In the genomic region with DNA sequence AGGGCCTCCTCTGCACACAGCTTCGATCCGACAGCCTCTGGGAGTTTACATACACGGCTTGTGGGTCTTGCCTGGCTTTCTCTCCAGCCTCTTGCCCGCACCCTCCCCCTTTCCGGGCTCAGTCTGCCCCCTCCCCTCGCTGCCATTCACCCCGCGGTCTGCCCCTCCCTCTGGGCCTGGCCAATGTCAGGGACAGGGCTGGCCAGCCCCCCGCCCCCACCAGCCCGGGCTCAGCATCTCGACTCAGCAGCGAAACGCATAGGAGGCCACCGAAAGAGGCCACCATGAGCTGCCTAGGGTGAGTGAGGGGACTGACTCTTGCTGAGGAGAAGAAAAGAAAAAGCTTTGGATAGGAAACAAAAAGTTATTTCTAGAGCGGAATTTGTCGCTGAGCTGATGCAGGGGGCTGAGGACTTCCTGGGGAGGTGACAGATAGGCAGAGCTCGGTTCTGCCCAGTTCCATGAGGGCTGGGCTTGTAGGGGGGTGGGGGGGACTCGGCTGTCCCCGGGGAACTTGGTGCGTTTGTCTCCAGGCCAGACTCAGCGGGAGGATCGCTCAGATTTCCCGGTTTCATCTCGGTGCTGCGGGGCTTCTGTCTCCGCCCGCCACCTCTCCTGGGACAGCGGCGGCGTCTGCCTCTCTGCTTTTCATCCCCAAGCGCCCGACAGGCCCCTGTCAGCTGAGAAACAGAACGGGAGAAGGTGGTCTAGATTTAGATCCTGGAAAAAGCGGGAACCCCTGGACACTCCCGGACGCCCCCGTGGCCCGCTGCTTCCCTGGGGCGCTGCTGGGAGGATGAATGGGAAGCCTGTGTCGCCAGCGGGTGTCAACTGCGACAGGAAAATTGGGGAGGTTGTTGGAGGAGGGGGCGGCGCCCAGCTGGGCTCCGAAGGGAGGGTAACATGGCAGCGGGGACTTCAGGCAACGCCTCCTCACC, we compare ENCODE assay signal across 9 mouse cellular contexts. TPM values are rescaled to one million over a fixed set of nuclear protein-coding genes. Genes with fewer than 3 reads are reported as not detected.
A peak's percentile ranks its signal among the peaks of the same experiment; 100 is the strongest.
DNase-seq lines count a peak whose midpoint lies in the region; ATAC-seq and TF ChIP-seq lines count a peak whose summit lies in the region.
"Had no signal": no experiment of that assay in that cellular context is flagged by ENCODE, and none has a peak within 500 bp of the region (broad histone marks: within the 10 kb centered on the region; RNA-seq: fewer than 3 reads in every experiment).

No protein-coding gene starts in this region.

- no peak for TF ChIP-seq CTCF in kidney, adult 2 months (conservative IDR thresholded peaks at IDR 0.05; ENCODE audit: insufficient read depth, insufficient read length, low read depth, low read length)
- TF ChIP-seq CTCF in lung, postnatal 0 days (IDR thresholded peaks at IDR 0.05) = no peak

- no peak for TF ChIP-seq EP300 in lung, postnatal 0 days (IDR thresholded peaks at IDR 0.05)

- no peaks in the 10 kb centered on the region for H3K4me1 ChIP-seq in kidney, adult 2 months (ENCODE audit: control insufficient read depth, insufficient read depth, low read length)
- H3K4me1 ChIP-seq in hindbrain, embryonic 13.5 days (replicated peaks) = peaks cover 18% of the 10 kb centered on the region
- H3K4me1 ChIP-seq in lung, postnatal 0 days (ENCODE audit: insufficient read depth, low read depth, low read length) = peaks cover 7% of the 10 kb centered on the region; the same call in 1 of the 2 replicates

- no peak for TF ChIP-seq POLR2A in kidney, adult 2 months (IDR thresholded peaks at IDR 0.05; ENCODE audit: low read depth, low read length)

- H3K4me2 ChIP-seq in hindbrain, embryonic 13.5 days = peak overlapping the region; percentile 90
- H3K4me2 ChIP-seq in lung, postnatal 0 days (replicated peaks; ENCODE audit: low read depth, low read length) = peak overlapping the region; percentile 66

- H3K27me3 ChIP-seq in kidney, adult 2 months (replicated peaks; ENCODE audit: control insufficient read depth, insufficient read depth, low read length) = no peaks in the 10 kb centered on the region
- H3K27me3 ChIP-seq in hindbrain, embryonic 13.5 days = peaks cover 59% of the 10 kb centered on the region
- no peaks in the 10 kb centered on the region; the same call in 1 of the 2 replicates for H3K27me3 ChIP-seq in lung, postnatal 0 days (replicated peaks; ENCODE audit: insufficient read depth, low read length)

- H3K27ac ChIP-seq in kidney, adult 2 months (ENCODE audit: insufficient read depth, low read depth, low read length) = no peak overlapping the region
- no peak overlapping the region for H3K27ac ChIP-seq in hindbrain, embryonic 13.5 days
- no peak overlapping the region for H3K27ac ChIP-seq in lung, postnatal 0 days (ENCODE audit: low read length)
- H3K27ac ChIP-seq: macrophage had no signal

- H3K9ac ChIP-seq in hindbrain, embryonic 13.5 days = peak overlapping the region; percentile 68
- H3K9ac ChIP-seq in lung, postnatal 0 days (replicated peaks; ENCODE audit: low read depth) = no peak overlapping the region

- no peak for DNase-seq in kidney, adult 2 months
- DNase-seq in kidney, adult 9 months = no peak
- DNase-seq in embryo, embryonic 11 days = peak; percentile 85
- peak; percentile 28 for DNase-seq in lung, postnatal 0 days (ENCODE audit: low spot score)
- DNase-seq in thymus, postnatal 4 days = no peak
- DNase-seq in spleen, postnatal 36 days (ENCODE audit: low spot score in 2 of 2) = no peak

- 2% methylated on average over 47 of the region's 47 CpGs for WGBS in kidney, adult 2 months
- WGBS in hindbrain, embryonic 13.5 days = under 1% methylated on average over 47 of the region's 47 CpGs
- 2% methylated on average over 46 of the region's 47 CpGs for WGBS in lung, postnatal 0 days

- H3K36me3 ChIP-seq in kidney, adult 2 months (ENCODE audit: control insufficient read depth, insufficient read depth, low read length) = no peaks in the 10 kb centered on the region
- no peaks in the 10 kb centered on the region for H3K36me3 ChIP-seq in hindbrain, embryonic 13.5 days
- no peaks in the 10 kb centered on the region for H3K36me3 ChIP-seq in lung, postnatal 0 days (ENCODE audit: insufficient read depth, low read length)

- H3K4me3 ChIP-seq in kidney, adult 2 months (ENCODE audit: insufficient read depth, low read depth, low read length) = peak overlapping the region; percentile 25; the same call in 1 of the 2 replicates
- peak overlapping the region; percentile 46 for H3K4me3 ChIP-seq in hindbrain, embryonic 13.5 days
- peak overlapping the region; percentile 40 for H3K4me3 ChIP-seq in lung, postnatal 0 days (ENCODE audit: low read depth, low read length)

- H3K9me3 ChIP-seq in hindbrain, embryonic 13.5 days = no peaks in the 10 kb centered on the region
- H3K9me3 ChIP-seq in lung, postnatal 0 days (ENCODE audit: low read length) = no peaks in the 10 kb centered on the region

- peak; percentile 48; the same call in 1 of the 2 replicates for ATAC-seq in hindbrain, embryonic 13.5 days (ENCODE audit: low FRiP score)
- ATAC-seq in lung, postnatal 0 days = peak; percentile 65
- ATAC-seq in megakaryocyte-erythroid progenitor cell, adult 5-6 weeks (replicated peaks; ENCODE audit: low FRiP score, low TSS enrichment, poor library complexity, severe bottlenecking) = no peak

RNA-seq across cellular contexts. Expression of a gene that starts 6.8 kb away (rescaled TPM):
- 0.13 TPM in 1 of 2 replicates, not detected in the other for polyA plus RNA-seq in kidney, adult 2 months (2012; rRNA removed)
- 0.45 and 0.47 TPM in 2 replicates for polyA plus RNA-seq in hindbrain, embryonic 13.5 days (2015; fragmentation: Nextera tagmentation; extraction: Ambion mirVana)
- polyA plus RNA-seq in lung, postnatal 0 days (2015; fragmentation: Nextera tagmentation; extraction: Ambion mirVana) = not detected in 2 replicates
- not detected in 2 replicates for total RNA-seq in megakaryocyte-erythroid progenitor cell, adult 5-6 weeks (2014; fragmentation: Nextera tagmentation)
- not detected in 2 replicates for total RNA-seq in megakaryocyte-erythroid progenitor cell, adult 5-6 weeks (2017)
- polyA plus RNA-seq: macrophage had no signal

RNA-seq across cellular contexts. Expression of a gene that starts 34.9 kb away (rescaled TPM):
- 80.6 and 85.0 TPM in 2 replicates for polyA plus RNA-seq in kidney, adult 2 months (2012; rRNA removed)
- 75.4 and 82.7 TPM in 2 replicates for polyA plus RNA-seq in hindbrain, embryonic 13.5 days (2015; fragmentation: Nextera tagmentation; extraction: Ambion mirVana)
- polyA plus RNA-seq in lung, postnatal 0 days (2015; fragmentation: Nextera tagmentation; extraction: Ambion mirVana) = 72.1 and 87.5 TPM in 2 replicates
- 70.6 and 74.5 TPM in 2 replicates for total RNA-seq in megakaryocyte-erythroid progenitor cell, adult 5-6 weeks (2014; fragmentation: Nextera tagmentation)
- 23.2 and 40.8 TPM in 2 replicates for total RNA-seq in megakaryocyte-erythroid progenitor cell, adult 5-6 weeks (2017)

RNA-seq across cellular contexts. Expression of a gene that starts 39.7 kb away (rescaled TPM):
- 91.8 and 99.4 TPM in 2 replicates for polyA plus RNA-seq in kidney, adult 2 months (2012; rRNA removed)
- 150 TPM in 2 replicates for polyA plus RNA-seq in hindbrain, embryonic 13.5 days (2015; fragmentation: Nextera tagmentation; extraction: Ambion mirVana)
- polyA plus RNA-seq in lung, postnatal 0 days (2015; fragmentation: Nextera tagmentation; extraction: Ambion mirVana) = 233 and 242 TPM in 2 replicates
- total RNA-seq in megakaryocyte-erythroid progenitor cell, adult 5-6 weeks (2014; fragmentation: Nextera tagmentation) = 50.5 and 62.6 TPM in 2 replicates
- total RNA-seq in megakaryocyte-erythroid progenitor cell, adult 5-6 weeks (2017) = 70.8 and 84.3 TPM in 2 replicates

RNA-seq across cellular contexts. Expression of a gene that starts 48.8 kb away (rescaled TPM):
- 17.9 and 18.1 TPM in 2 replicates for polyA plus RNA-seq in kidney, adult 2 months (2012; rRNA removed)
- polyA plus RNA-seq in hindbrain, embryonic 13.5 days (2015; fragmentation: Nextera tagmentation; extraction: Ambion mirVana) = 34.8 and 36.2 TPM in 2 replicates
- polyA plus RNA-seq in lung, postnatal 0 days (2015; fragmentation: Nextera tagmentation; extraction: Ambion mirVana) = 18.2 and 19.5 TPM in 2 replicates
- total RNA-seq in megakaryocyte-erythroid progenitor cell, adult 5-6 weeks (2014; fragmentation: Nextera tagmentation) = 60.6 and 64.4 TPM in 2 replicates
- total RNA-seq in megakaryocyte-erythroid progenitor cell, adult 5-6 weeks (2017) = 10.5 and 23.6 TPM in 2 replicates

Comparison
In these comparisons a context has a peak if more than half of its experiments do, and no peak if none do; other contexts are left out.
1. DNase-seq: peak in embryo, embryonic 11 days (single experiment) and lung, postnatal 0 days (single experiment); none in kidney, adult 2 months (single experiment), kidney, adult 9 months (single experiment), thymus, postnatal 4 days (single experiment) and spleen, postnatal 36 days (0 of 2).
2. Peak in every context shown above with its lines, with median percentiles within 50 percentile points of each other: H3K4me3 ChIP-seq.